Mouse (Mus musculus) embryonic facial prominence, embryonic 14.5 days (tissue): Measurements from ENCODE around the gene Tmem119. TPM values are rescaled to one million over a fixed set of nuclear protein-coding genes. Genes with fewer than 3 reads are reported as not detected.

Experiments
- ATAC-seq: fragments of 200-750 bp; cut with Nextera tagmentation; 2 replicates; pipeline ENCODE4 v1.8.0; 2017; ENCODE audit warnings: low read depth, moderate number of reproducible peaks, moderate TSS enrichment
- DNase-seq: peaks from one replicate; pipeline ENCODE4 v3.0.0-alpha.2; 2015; ENCODE audit warnings: low spot score
- H3K27ac ChIP-seq: fragments of 300-500 bp; sonication (generic); replicated peaks from 2 replicates; pipeline ENCODE4 v1.5.1; 2014; ENCODE audit warnings: low read depth, mild to moderate bottlenecking, low read length, moderate library complexity
- H3K27me3 ChIP-seq: fragments of 300-500 bp; sonication (generic); replicated peaks from 2 replicates; pipeline ENCODE4 v1.6.1; 2014; ENCODE audit warnings: low read length; ENCODE audit not compliant: control insufficient read depth, insufficient read depth
- H3K36me3 ChIP-seq: fragments of 300-500 bp; sonication (generic); 2 replicates; pipeline ENCODE4 v1.6.1; 2014; ENCODE audit warnings: low read length, mixed read lengths; ENCODE audit not compliant: control insufficient read depth, insufficient read depth
- H3K4me1 ChIP-seq: fragments of 300-500 bp; sonication (generic); 2 replicates; pipeline ENCODE4 v1.6.1; 2014; ENCODE audit warnings: antibody characterized with exemption, low read length; ENCODE audit not compliant: control insufficient read depth, insufficient read depth
- H3K4me2 ChIP-seq: fragments of 300-500 bp; sonication (generic); 2 replicates; pipeline ENCODE4 v1.6.1; 2014; ENCODE audit warnings: low read depth, mild to moderate bottlenecking, low read length, moderate library complexity, mixed read lengths
- H3K4me3 ChIP-seq: fragments of 300-500 bp; sonication (generic); 2 replicates; pipeline ENCODE4 v1.5.1; 2014; ENCODE audit warnings: low read depth, mild to moderate bottlenecking, low read length
- H3K9ac ChIP-seq: fragments of 300-500 bp; sonication (generic); 2 replicates; pipeline ENCODE4 v1.6.1; 2014; ENCODE audit warnings: low read depth, mild to moderate bottlenecking, low read length, moderate library complexity, mixed read lengths
- H3K9me3 ChIP-seq: fragments of 300-500 bp; sonication (generic); 2 replicates; pipeline ENCODE4 v1.6.1; 2016; ENCODE audit warnings: low read length; ENCODE audit not compliant: control insufficient read depth
- WGBS: fragments of 180-500 bp; shearing (Covaris S2); extraction: QIAGEN DNeasy Blood & Tissue Kit; methylation state at CpG from one replicate; pipeline ENCODE4 v1.1.7; 2014; 5-methylcytosine and 5-hydroxymethylcytosine counted together
- polyA plus RNA-seq: library from polyadenylated mRNA; unstranded; fragments of >200 nt; fragmentation: Nextera tagmentation; extraction: Ambion mirVana; gene quantifications from 2 replicates; pipeline ENCODE4 v1.2.1, GENCODE M21; 2014

Gene Tmem119
- polyA plus RNA-seq: 94.4 and 109 TPM in 2 replicates

DNA sequence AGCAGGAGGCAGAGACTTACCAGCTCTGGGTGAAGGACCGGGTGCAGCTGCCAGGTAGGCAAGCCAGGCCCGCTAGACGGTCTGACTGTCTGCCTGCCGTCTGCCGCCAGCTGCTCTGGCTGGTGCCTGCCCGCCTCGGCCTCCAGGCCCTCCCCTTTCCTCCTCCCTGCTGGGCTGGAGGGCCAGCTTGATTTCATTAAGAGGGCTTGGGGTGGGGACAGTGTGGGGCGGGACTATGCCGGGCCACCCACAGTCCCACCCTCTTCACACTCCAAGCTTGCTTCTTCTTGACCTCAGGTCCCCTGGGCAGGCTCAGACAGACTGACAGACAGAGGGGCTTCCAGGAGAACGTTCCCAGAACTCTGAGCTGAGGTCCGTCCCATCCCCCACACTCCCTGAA, at the start of gene Tmem119:
Gene Tmem119 (minus strand): TSS at position 237 of the 400 bp plus-strand sequence.
- H3K27ac ChIP-seq: peak within 1 kb of the TSS; percentile 91
- ATAC-seq (peak; percentile 93), DNase-seq (peak; percentile 92)
- WGBS: 1% methylated on average over 11 of the region's 11 CpGs
- peak within 1 kb of the TSS; percentile 65 for H3K9ac ChIP-seq
- no peaks in the 10 kb centered on the region for H3K9me3 ChIP-seq
- H3K4me1 ChIP-seq: peaks cover 48% of the 10 kb centered on the region
- H3K36me3 ChIP-seq: peaks cover 6% of the 10 kb centered on the region; the same call in 1 of the 2 replicates
- no peaks in the 10 kb centered on the region for H3K27me3 ChIP-seq
- peak within 1 kb of the TSS; percentile 57 for H3K4me2 ChIP-seq
- H3K4me3 ChIP-seq: peak within 1 kb of the TSS; percentile 53

- Histone ChIP-seq H3K36me3 (peaks cover 82% of the 10 kb centered on the region), H3K4me3 (no peak overlapping the region), H3K4me1 (no peaks in the 10 kb centered on the region), H3K27ac (no peak overlapping the region), H3K9me3 (no peaks in the 10 kb centered on the region), H3K27me3 (no peaks in the 10 kb centered on the region), H3K9ac (no peak overlapping the region), H3K4me2 (no peak overlapping the region)
- no peak for DNase-seq
- no peak for ATAC-seq
- WGBS: 79% methylated on average over 9 of the region's 9 CpGs
Observed at GRCm38 (mm10) chr5:113847636-113848035, 47.3 kb upstream of the Tmem119 start.

- H3K27me3 ChIP-seq: no peaks in the 10 kb centered on the region
- H3K4me3 ChIP-seq: no peak overlapping the region
- ATAC-seq: no peak
- no peak overlapping the region for H3K27ac ChIP-seq
- 91% methylated on average over 8 of the region's 8 CpGs for WGBS
- peaks cover 84% of the 10 kb centered on the region for H3K36me3 ChIP-seq
- no peak for DNase-seq
- H3K4me2 ChIP-seq: no peak overlapping the region
- no peaks in the 10 kb centered on the region for H3K4me1 ChIP-seq
- no peak overlapping the region for H3K9ac ChIP-seq
- H3K9me3 ChIP-seq: no peaks in the 10 kb centered on the region
Observed at GRCm38 (mm10) chr5:113846656-113847055, 46.3 kb upstream of the Tmem119 start.

GRCm38 (mm10) chr5:113845627-113846026, 45.3 kb upstream of the Tmem119 start:
- Histone ChIP-seq H3K4me2 (no peak overlapping the region), H3K27me3 (no peaks in the 10 kb centered on the region), H3K4me3 (no peak overlapping the region), H3K9ac (no peak overlapping the region), H3K4me1 (no peaks in the 10 kb centered on the region), H3K9me3 (no peaks in the 10 kb centered on the region), H3K36me3 (peaks cover 74% of the 10 kb centered on the region), H3K27ac (no peak overlapping the region)
- ATAC-seq: no peak
- 81% methylated on average over 8 of the region's 8 CpGs for WGBS
- no peak for DNase-seq

- peak; percentile 78 for DNase-seq
Observed at GRCm38 (mm10) chr5:113844721-113845120, 44.4 kb upstream of the Tmem119 start.

GRCm38 (mm10) chr5:113844106-113844505, 43.8 kb upstream of the Tmem119 start:
- H3K36me3 ChIP-seq: peaks cover 59% of the 10 kb centered on the region
- peak overlapping the region; percentile 32 for H3K4me2 ChIP-seq
- no peaks in the 10 kb centered on the region for H3K9me3 ChIP-seq
- no peak for ATAC-seq
- no peaks in the 10 kb centered on the region for H3K4me1 ChIP-seq
- no peak overlapping the region for H3K9ac ChIP-seq
- H3K4me3 ChIP-seq: no peak overlapping the region
- peak; percentile 38 for DNase-seq
- no peaks in the 10 kb centered on the region for H3K27me3 ChIP-seq
- peak overlapping the region; percentile 55 for H3K27ac ChIP-seq
- 69% methylated on average over 15 of the region's 15 CpGs for whole genome bisulfite sequencing

More at GRCm38 (mm10) chr5:113844721-113845120, 44.4 kb upstream of the Tmem119 start:
- peak; percentile 83 for ATAC-seq
- H3K27me3 ChIP-seq: no peaks in the 10 kb centered on the region
- no peak overlapping the region for H3K4me3 ChIP-seq
- no peak overlapping the region for H3K9ac ChIP-seq
- H3K27ac ChIP-seq: peak overlapping the region; percentile 55
- H3K4me2 ChIP-seq: peak overlapping the region; percentile 32
- H3K4me1 ChIP-seq: no peaks in the 10 kb centered on the region
- WGBS: 65% methylated on average over 5 of the region's 7 CpGs
- H3K36me3 ChIP-seq: peaks cover 65% of the 10 kb centered on the region
- no peaks in the 10 kb centered on the region for H3K9me3 ChIP-seq

- ATAC-seq (no peak), DNase-seq (no peak)
- Histone ChIP-seq H3K4me2 (no peak overlapping the region), H3K27ac (no peak overlapping the region), H3K4me1 (no peaks in the 10 kb centered on the region), H3K27me3 (no peaks in the 10 kb centered on the region), H3K9me3 (no peaks in the 10 kb centered on the region), H3K36me3 (peaks cover 50% of the 10 kb centered on the region), H3K9ac (no peak overlapping the region; the same call in 1 of the 2 replicates), H3K4me3 (no peak overlapping the region)
- WGBS: 86% methylated on average over 9 of the region's 9 CpGs
Observed at GRCm38 (mm10) chr5:113842906-113843305, 42.6 kb upstream of the Tmem119 start.

DNA sequence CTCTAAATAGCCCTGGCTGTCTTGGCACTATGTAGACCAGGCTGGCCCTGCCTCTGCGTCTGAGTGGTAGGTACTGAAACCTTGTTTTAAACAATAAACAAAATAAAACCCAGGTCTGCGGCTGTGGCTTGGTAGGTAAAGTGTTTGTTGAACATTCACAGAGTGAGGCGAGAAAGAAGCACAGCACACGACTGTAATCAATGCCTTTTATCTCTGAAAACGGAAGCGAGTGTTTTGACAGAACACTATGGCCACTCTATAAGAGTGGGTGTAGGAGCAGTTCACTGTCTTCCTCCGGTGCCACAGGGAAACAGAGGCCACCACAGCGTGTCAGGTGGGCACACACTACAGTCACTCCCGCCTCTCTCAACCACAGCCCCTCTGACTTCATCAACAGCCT, 41.9 kb upstream of the Tmem119 start:
- H3K9me3 ChIP-seq: no peaks in the 10 kb centered on the region
- H3K4me1 ChIP-seq: no peaks in the 10 kb centered on the region
- no peak overlapping the region for H3K4me2 ChIP-seq
- ATAC-seq (no peak), DNase-seq (no peak)
- WGBS: 89% methylated on average over 9 of the region's 9 CpGs
- no peak overlapping the region for H3K4me3 ChIP-seq
- H3K9ac ChIP-seq: no peak overlapping the region
- peaks cover 44% of the 10 kb centered on the region for H3K36me3 ChIP-seq
- H3K27ac ChIP-seq: no peak overlapping the region
- no peaks in the 10 kb centered on the region for H3K27me3 ChIP-seq
